In the genomic region with DNA sequence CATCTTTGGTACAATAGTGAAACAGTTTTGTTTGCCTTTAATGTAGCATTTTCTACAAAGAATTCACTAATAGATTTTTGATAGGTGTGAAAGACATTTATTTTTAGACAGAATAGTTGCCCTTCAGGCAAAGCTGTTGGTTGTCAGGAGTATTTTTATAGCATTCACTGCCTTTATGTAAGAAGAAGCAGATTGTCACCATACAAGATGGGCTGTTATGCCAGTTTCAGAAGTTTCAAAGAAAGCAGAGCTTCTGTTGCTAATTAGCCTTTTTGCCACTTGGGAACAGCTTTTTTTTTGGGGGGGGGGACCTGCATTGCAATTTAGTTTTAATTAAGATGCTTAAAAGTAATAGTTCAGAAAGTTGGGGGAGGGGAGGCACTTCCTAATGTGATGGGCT, we compare ENCODE assay signal across 24 mouse cellular contexts. TPM values are rescaled to one million over a fixed set of nuclear protein-coding genes. Genes with fewer than 3 reads are reported as not detected.
A peak's percentile ranks its signal among the peaks of the same experiment; 100 is the strongest.
DNase-seq lines count a peak whose midpoint lies in the region; ATAC-seq and TF ChIP-seq lines count a peak whose summit lies in the region.
"Had no signal": no experiment of that assay in that cellular context is flagged by ENCODE, and none has a peak within 500 bp of the region (broad histone marks: within the 10 kb centered on the region; RNA-seq: fewer than 3 reads in every experiment).

No protein-coding gene starts in this region.

- H3K9me3 ChIP-seq in kidney, postnatal 0 days (replicated peaks; ENCODE audit: low read length): no peaks in the 10 kb centered on the region
- no peaks in the 10 kb centered on the region for H3K9me3 ChIP-seq in lung, embryonic 15.5 days
- H3K9me3 ChIP-seq: embryonic facial prominence, embryonic 13.5 days; forebrain, embryonic 12.5 days; limb, embryonic 12.5 days; liver, embryonic 13.5 days; stomach, embryonic 15.5 days had no signal

- no peaks in the 10 kb centered on the region for H3K36me3 ChIP-seq in kidney, postnatal 0 days (ENCODE audit: insufficient read depth, low read length)
- H3K36me3 ChIP-seq in lung, embryonic 15.5 days: no peaks in the 10 kb centered on the region
- H3K36me3 ChIP-seq: embryonic facial prominence, embryonic 13.5 days; forebrain, embryonic 12.5 days; stomach, embryonic 15.5 days had no signal

- TF ChIP-seq POLR2A in cerebellum, adult 2 months (IDR thresholded peaks at IDR 0.05; ENCODE audit: borderline replicate concordance, insufficient read depth, low read length): no peak

- H3K4me2 ChIP-seq in kidney, postnatal 0 days (ENCODE audit: low read length): no peak overlapping the region
- H3K4me2 ChIP-seq in lung, embryonic 15.5 days: no peak overlapping the region
- H3K4me2 ChIP-seq: embryonic facial prominence, embryonic 13.5 days; forebrain, embryonic 12.5 days; hindbrain, embryonic 14.5 days; limb, embryonic 12.5 days; liver, embryonic 13.5 days; midbrain, embryonic 11.5 days; stomach, embryonic 15.5 days had no signal

- ATAC-seq in cerebellum, adult (ENCODE audit: insufficient number of reproducible peaks, low FRiP score, low TSS enrichment): no peak
- ATAC-seq in kidney, postnatal 0 days (replicated peaks; ENCODE audit: low FRiP score, low read depth): no peak
- no peak for ATAC-seq in lung, embryonic 15.5 days (ENCODE audit: borderline replicate concordance, extremely low read depth, low FRiP score, low TSS enrichment)
- ATAC-seq: inflammation-experienced regulatory T-cells, adult 6 months had no signal

- TF ChIP-seq CTCF in cerebellum, adult 2 months (IDR thresholded peaks at IDR 0.05; ENCODE audit: borderline replicate concordance, insufficient read depth, low read depth, low read length): no peak
- TF ChIP-seq CTCF in kidney, postnatal 0 days (IDR thresholded peaks at IDR 0.05; ENCODE audit: low read depth): no peak

- no peaks in the 10 kb centered on the region for H3K27me3 ChIP-seq in cerebellum, adult 2 months (ENCODE audit: control insufficient read depth, insufficient read depth, low read length)
- H3K27me3 ChIP-seq in kidney, postnatal 0 days (ENCODE audit: insufficient read depth, low read length): no peaks in the 10 kb centered on the region
- no peaks in the 10 kb centered on the region for H3K27me3 ChIP-seq in lung, embryonic 15.5 days
- H3K27me3 ChIP-seq: embryonic facial prominence, embryonic 13.5 days; forebrain, embryonic 12.5 days; limb, embryonic 12.5 days; liver, embryonic 13.5 days; stomach, embryonic 15.5 days had no signal

- H3K4me3 ChIP-seq in cerebellum, adult 2 months (replicated peaks; ENCODE audit: insufficient read depth, low read depth, low read length): no peak overlapping the region
- no peak overlapping the region for H3K4me3 ChIP-seq in kidney, postnatal 0 days (replicated peaks; ENCODE audit: low read depth, low read length)
- H3K4me3 ChIP-seq in lung, embryonic 15.5 days: no peak overlapping the region
- H3K4me3 ChIP-seq: embryonic facial prominence, embryonic 13.5 days; erythroblast, embryonic 14.5 days; forebrain, embryonic 12.5 days; limb, embryonic 12.5 days; liver, embryonic 13.5 days; stomach, embryonic 15.5 days had no signal

- no peak overlapping the region for H3K9ac ChIP-seq in kidney, postnatal 0 days (ENCODE audit: low read depth, low read length)
- no peak overlapping the region for H3K9ac ChIP-seq in lung, embryonic 15.5 days
- H3K9ac ChIP-seq: embryonic facial prominence, embryonic 13.5 days; forebrain, embryonic 12.5 days; hindbrain, embryonic 14.5 days; limb, embryonic 12.5 days; liver, embryonic 13.5 days; stomach, embryonic 15.5 days had no signal

- no peak for DNase-seq in cerebellum, adult 2 months
- DNase-seq in kidney, postnatal 0 days (ENCODE audit: low spot score): no peak
- no peak for DNase-seq in kidney, postnatal 4 days
- DNase-seq in lung, postnatal 14 days: no peak
- no peak for DNase-seq in spleen, postnatal 4 days (ENCODE audit: low spot score in 2 of 2)
- DNase-seq: adrenal gland, postnatal 14 days; cerebellum, adult 11-12 months; cerebellum, postnatal 36 days; embryo, embryonic 11 days; heart, postnatal 4 days; kidney, adult 18-20 months; liver, embryonic 13.5 days; right cerebral cortex, postnatal 4 days; thymus, postnatal 36 days had no signal

- peaks cover 4% of the 10 kb centered on the region; the same call in 1 of the 2 replicates for H3K4me1 ChIP-seq in cerebellum, adult 2 months (ENCODE audit: control insufficient read depth, insufficient read depth, low read length)
- 0 out of 2 replicates have a peak, but pooled peaks cover 5% of the 10 kb centered on the region for H3K4me1 ChIP-seq in kidney, postnatal 0 days (replicated peaks; ENCODE audit: insufficient read depth, low read length)
- peaks cover 27% of the 10 kb centered on the region for H3K4me1 ChIP-seq in lung, embryonic 15.5 days

- 0 out of 2 replicates have a peak overlapping the region, but pooled peaks have one; percentile 25 for H3K27ac ChIP-seq in cerebellum, adult 2 months (ENCODE audit: insufficient read depth, low read length)
- H3K27ac ChIP-seq in kidney, postnatal 0 days: 0 out of 2 replicates have a peak overlapping the region, but pooled peaks have one; percentile 13
- H3K27ac ChIP-seq in lung, embryonic 15.5 days: peak overlapping the region; percentile 25
- H3K27ac ChIP-seq: embryonic facial prominence, embryonic 13.5 days; forebrain, embryonic 12.5 days; hindbrain, embryonic 14.5 days; stomach, embryonic 15.5 days had no signal

RNA-seq across cellular contexts. Expression of a gene that starts 4.4 kb away (rescaled TPM):
- polyA plus RNA-seq in cerebellum, adult 2 months (2012; rRNA removed): 141 and 152 TPM in 2 replicates
- polyA plus RNA-seq in kidney, postnatal 0 days (2015; fragmentation: Nextera tagmentation; extraction: Ambion mirVana): 151 and 159 TPM in 2 replicates
- polyA plus RNA-seq in lung, embryonic 15.5 days (2015; fragmentation: Nextera tagmentation; extraction: Ambion mirVana): 147 and 150 TPM in 2 replicates

RNA-seq across cellular contexts. Expression of a gene that starts 14.8 kb away (rescaled TPM):
- 112 and 114 TPM in 2 replicates for polyA plus RNA-seq in cerebellum, adult 2 months (2012; rRNA removed)
- 9.1 and 12.1 TPM in 2 replicates for polyA plus RNA-seq in kidney, postnatal 0 days (2015; fragmentation: Nextera tagmentation; extraction: Ambion mirVana)
- 4.3 and 4.9 TPM in 2 replicates for polyA plus RNA-seq in lung, embryonic 15.5 days (2015; fragmentation: Nextera tagmentation; extraction: Ambion mirVana)

RNA-seq across cellular contexts. Expression of a gene that starts 25.6 kb away (rescaled TPM):
- 123 and 133 TPM in 2 replicates for polyA plus RNA-seq in cerebellum, adult 2 months (2012; rRNA removed)
- 0.47 and 0.68 TPM in 2 replicates for polyA plus RNA-seq in kidney, postnatal 0 days (2015; fragmentation: Nextera tagmentation; extraction: Ambion mirVana)
- 0.44 and 0.59 TPM in 2 replicates for polyA plus RNA-seq in lung, embryonic 15.5 days (2015; fragmentation: Nextera tagmentation; extraction: Ambion mirVana)

RNA-seq across cellular contexts. Expression of a gene that starts 40.0 kb away (rescaled TPM):
- polyA plus RNA-seq in cerebellum, adult 2 months (2012; rRNA removed): 146 and 152 TPM in 2 replicates
- 19.6 and 21.0 TPM in 2 replicates for polyA plus RNA-seq in kidney, postnatal 0 days (2015; fragmentation: Nextera tagmentation; extraction: Ambion mirVana)
- 27.6 and 29.1 TPM in 2 replicates for polyA plus RNA-seq in lung, embryonic 15.5 days (2015; fragmentation: Nextera tagmentation; extraction: Ambion mirVana)

RNA-seq across cellular contexts. Expression of a gene that starts 51.9 kb away (rescaled TPM):
- polyA plus RNA-seq in cerebellum, adult 2 months (2012; rRNA removed): 114 and 123 TPM in 2 replicates
- polyA plus RNA-seq in kidney, postnatal 0 days (2015; fragmentation: Nextera tagmentation; extraction: Ambion mirVana): 92.1 and 92.2 TPM in 2 replicates
- polyA plus RNA-seq in lung, embryonic 15.5 days (2015; fragmentation: Nextera tagmentation; extraction: Ambion mirVana): 84.7 and 90.0 TPM in 2 replicates

Comparison
In these comparisons a context has a peak if more than half of its experiments do, and no peak if none do; other contexts are left out.
1. RNA of a gene that starts 25.6 kb away (polyA plus RNA-seq): 123 to 133 TPM in cerebellum, adult 2 months; 0.44 to 0.59 TPM in lung, embryonic 15.5 days and 0.47 to 0.68 TPM in kidney, postnatal 0 days; every median in the first group is over 10 times any median in the second.
2. Peak in every context shown above with its lines, with median percentiles within 50 percentile points of each other: H3K27ac ChIP-seq.